Mouse (Mus musculus): ENCODE measurements around the gene Tcfl5. TPM values are rescaled to one million over a fixed set of nuclear protein-coding genes. Genes with fewer than 3 reads are reported as not detected.

Tcfl5 gene
- total RNA-seq (2022): under 1 TPM; 0.85 to 1.00 (median 0.98) TPM

GRCm38 (mm10) chr2:180642555-180643260 is at the start of gene Tcfl5:
TSS of gene Tcfl5 (minus strand) at chr2:180642708.
- no peak for DNase-seq (ENCODE audit: low spot score in 2 of 2)

DNA sequence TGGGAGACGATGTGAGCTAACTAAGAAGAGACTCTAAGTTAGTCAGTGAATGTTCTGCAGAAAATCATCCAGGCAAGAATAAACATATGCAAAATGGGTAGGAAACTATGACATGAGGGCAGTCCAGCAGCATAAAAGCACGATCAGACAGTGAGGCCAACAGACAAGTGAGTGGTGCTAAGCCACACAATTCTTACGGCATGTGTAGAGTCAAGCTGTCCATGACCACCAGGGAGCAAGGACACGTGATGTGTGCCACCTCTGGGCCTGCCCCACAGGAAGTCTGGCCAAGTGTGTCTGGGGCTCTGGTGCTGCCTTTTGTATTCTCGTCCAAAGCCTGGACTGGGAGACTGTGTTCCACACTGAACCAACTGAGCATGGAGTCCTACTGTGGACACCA is 47.3 kb upstream of the Tcfl5 start:
- DNase-seq (ENCODE audit: low spot score in 2 of 2): no peak

DNA sequence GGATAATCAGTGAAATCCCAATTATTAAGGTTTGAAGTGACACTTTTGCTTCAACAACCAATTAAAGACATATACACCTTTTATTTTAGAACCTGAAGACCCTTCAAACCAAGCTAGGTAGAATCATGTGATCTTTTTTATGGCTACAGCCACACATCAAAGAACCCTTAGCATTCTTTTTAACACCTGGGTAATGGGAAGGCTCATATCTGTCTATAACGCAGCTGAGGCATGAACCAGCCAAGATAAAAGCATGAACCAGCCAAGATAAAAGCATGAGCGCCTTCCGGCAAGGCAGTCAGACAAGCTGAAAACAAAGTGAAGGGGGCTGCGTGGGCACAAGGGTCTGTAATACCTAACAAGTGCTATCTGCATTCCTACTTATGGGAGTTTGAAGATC is 41.5 kb upstream of the Tcfl5 start:
- DNase-seq (ENCODE audit: low spot score in 2 of 2): no peak

GRCm38 (mm10) chr2:180683524-180683923 is 41.0 kb upstream of the Tcfl5 start:
- DNase-seq (ENCODE audit: low spot score in 2 of 2): no peak

GRCm38 (mm10) chr2:180681225-180681624 is 38.7 kb upstream of the Tcfl5 start:
- no peak for DNase-seq (ENCODE audit: low spot score in 2 of 2)

DNA sequence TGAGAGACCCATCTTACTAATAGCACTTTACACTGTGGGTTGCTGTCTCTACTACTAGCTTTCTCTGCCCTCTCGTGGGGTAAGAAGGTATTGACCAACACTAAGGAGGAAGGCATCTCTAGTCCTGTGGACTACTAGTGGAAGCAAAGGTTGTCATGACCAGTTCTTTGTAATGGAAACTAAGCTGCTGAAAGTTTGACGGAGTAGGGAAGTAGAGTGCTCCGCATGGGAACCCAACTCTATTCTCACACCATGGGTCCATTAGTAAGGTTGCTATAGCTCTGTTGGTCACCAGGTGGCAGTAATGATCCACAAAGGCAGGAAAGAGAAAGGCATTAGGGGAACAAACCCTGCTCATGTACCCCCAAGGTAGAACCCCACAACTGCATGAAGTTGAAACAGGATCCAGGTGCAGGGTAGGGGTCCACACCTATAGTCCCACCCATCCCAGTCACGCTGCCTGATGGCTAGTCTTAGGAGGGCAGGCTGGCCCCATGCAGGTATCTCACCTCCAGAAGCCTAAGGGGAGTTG is 36.2 kb upstream of the Tcfl5 start:
- DNase-seq (ENCODE audit: low spot score in 2 of 2): peak; percentile 31 to 54

- DNase-seq (ENCODE audit: low spot score in 2 of 2): no peak
Measured at GRCm38 (mm10) chr2:180676706-180677105, 34.2 kb upstream of the Tcfl5 start.

- no peak for DNase-seq (ENCODE audit: low spot score in 2 of 2)
Measured at GRCm38 (mm10) chr2:180662008-180662407, 19.5 kb upstream of the Tcfl5 start.

DNA sequence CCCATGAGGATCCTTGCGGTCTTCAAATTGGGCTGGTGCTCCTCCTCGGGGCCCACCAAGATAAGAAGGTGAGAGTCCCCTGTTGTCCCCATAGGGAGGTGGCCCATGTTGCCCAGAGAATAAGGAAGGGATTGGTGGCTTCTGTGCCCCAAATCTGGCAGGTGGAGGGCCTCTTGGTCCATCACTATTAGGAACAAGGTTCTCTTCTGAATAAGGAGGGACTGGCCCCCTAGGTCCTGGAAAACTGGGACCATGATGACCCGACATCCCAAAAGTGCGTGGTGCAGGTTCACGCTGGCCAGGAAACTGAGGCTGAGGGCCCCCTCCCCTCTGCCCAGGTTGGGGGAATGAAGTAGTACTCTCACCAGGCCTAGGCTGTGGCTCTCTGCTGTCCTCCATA is 18.0 kb upstream of the Tcfl5 start:
- no peak for DNase-seq (ENCODE audit: low spot score in 2 of 2)

GRCm38 (mm10) chr2:180659353-180660150 is 17.0 kb upstream of the Tcfl5 start:
- no peak for DNase-seq (ENCODE audit: low spot score in 2 of 2)

GRCm38 (mm10) chr2:180658381-180658780 is 15.9 kb upstream of the Tcfl5 start:
- DNase-seq (ENCODE audit: low spot score in 2 of 2): no peak

GRCm38 (mm10) chr2:180657394-180658013 is 15.0 kb upstream of the Tcfl5 start:
- DNase-seq (ENCODE audit: low spot score in 2 of 2): peak; percentile 37 to 47

- DNase-seq (ENCODE audit: low spot score in 2 of 2): no peak
Measured at GRCm38 (mm10) chr2:180655150-180655549, 12.6 kb upstream of the Tcfl5 start.

DNA sequence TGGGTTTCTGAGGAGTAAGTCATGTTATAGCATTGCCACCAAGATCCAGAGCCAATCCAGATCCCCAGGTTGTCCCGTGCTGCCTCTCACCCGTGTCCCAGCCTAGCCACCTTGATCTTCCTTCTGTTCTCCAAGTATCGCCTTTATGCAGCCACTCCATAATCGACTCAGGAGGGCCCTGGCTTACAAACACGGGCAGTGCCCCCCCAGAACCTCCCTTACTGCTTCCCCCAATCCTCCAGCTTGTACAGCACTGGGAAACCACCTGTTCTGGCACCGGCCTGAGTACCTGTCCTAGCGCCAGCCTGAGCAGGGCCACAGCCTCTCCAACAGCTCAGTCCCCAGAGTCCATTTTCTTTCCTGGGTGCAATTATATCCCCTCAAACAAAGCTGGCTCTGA is 12.2 kb upstream of the Tcfl5 start:
- no peak for DNase-seq (ENCODE audit: low spot score in 2 of 2)

DNA sequence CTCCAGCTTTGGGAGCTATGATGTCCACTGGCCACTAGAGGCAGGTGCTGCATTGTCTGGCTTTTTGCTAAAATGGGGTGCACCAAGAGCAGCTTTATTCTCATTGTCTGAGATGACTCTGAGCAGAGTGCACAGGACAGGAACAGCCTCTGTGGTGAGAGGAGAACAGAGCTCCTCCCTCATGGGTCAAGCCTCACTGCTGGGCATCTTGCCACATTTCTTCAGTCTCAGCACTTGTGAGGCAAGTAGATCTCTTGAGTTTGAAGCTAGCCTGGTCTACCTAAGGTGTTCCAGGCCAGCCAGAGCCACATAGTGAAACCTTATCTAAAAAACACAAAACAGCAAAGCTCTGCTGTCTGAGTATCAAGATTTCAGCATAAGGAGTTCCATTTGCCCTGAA is 4.3 kb upstream of the Tcfl5 start:
- no peak for DNase-seq (ENCODE audit: low spot score in 2 of 2)

DNA sequence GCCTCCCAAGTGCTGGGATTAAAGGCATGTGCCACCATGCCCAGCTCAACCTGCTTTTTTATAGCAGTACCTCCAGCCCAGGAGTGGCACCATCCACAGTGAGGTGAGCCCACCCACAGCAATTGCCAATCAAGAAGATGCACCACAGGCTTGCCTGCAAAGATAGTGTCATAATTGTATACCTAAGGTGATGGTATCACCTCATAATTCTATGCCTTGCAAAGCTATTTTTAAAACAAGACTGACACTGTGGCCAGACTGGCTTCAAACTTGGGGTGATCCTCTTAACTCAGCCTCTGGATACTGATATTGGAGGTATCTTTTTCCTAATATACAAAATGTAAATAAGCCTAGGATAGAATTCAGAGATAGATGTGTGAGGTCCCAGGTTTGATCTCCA is 1.1 kb upstream of the Tcfl5 start:
- no peak for DNase-seq (ENCODE audit: low spot score in 2 of 2)

GRCm38 (mm10) chr2:180641576-180642554 is 643 bp downstream of the Tcfl5 start:
- no peak for DNase-seq (ENCODE audit: low spot score in 2 of 2)

- DNase-seq (ENCODE audit: low spot score in 2 of 2): no peak
Measured at GRCm38 (mm10) chr2:180611882-180612281, 30.6 kb downstream of the Tcfl5 start.

DNA sequence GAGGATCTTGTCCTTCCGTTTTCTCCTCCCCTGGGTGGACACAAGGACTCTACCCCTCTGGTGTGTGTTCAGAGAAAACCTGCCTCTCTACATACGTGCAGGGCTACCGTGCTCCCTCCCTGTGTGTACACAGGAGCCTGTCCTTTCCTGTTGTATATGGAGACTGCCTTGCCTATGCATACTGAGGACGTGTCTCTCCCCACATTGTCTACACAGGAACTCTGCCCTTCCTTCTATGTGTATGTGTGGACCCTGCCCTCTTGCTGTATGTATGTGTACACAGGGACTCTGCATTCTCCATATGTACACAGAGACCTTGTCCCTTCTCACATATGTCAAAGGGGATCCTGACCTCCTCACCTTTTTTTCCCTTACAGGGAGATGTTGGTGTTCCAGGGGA is 32.2 kb downstream of the Tcfl5 start:
- no peak for DNase-seq (ENCODE audit: low spot score in 2 of 2)

- DNase-seq (ENCODE audit: low spot score in 2 of 2): no peak
Measured at GRCm38 (mm10) chr2:180604781-180605180, 37.7 kb downstream of the Tcfl5 start.

DNA sequence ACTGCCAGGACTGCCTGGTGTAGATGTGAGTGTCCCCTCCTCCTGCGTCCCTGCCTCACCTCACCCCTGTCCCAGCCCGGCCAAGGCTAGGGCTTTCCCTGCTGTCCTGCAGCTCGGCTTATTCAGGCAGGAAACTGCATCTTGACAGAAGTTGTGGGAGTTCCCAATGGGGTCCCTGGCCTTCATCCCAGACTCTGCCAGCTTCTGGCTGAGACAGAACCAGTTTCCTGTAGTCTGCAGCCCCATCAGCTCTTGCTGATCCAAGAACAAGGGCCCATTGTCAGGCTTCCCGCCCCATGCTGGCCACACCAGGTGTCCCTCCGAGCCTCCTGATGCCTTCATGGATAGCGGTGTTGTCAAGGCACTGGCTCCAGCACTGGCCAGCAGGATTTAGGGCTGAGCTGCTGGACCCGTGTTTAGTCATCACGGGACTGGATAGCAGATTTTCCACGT is 41.9 kb downstream of the Tcfl5 start:
- no peak for DNase-seq (ENCODE audit: low spot score in 2 of 2)

All from left cerebral cortex, adult 8-10 months (tissue).